Mouse (Mus musculus) olfactory bulb, adult 2 months (tissue): ENCODE data around the gene Iqsec1. TPM values are rescaled to one million over a fixed set of nuclear protein-coding genes. Genes with fewer than 3 reads are reported as not detected.

ENCODE experiments used
- H3K27ac ChIP-seq: fragments of 200-500 bp; 2 replicates; pipeline ENCODE4 v1.5.1; 2012; ENCODE audit warnings: low read depth, low read length; ENCODE audit not compliant: insufficient read depth
- H3K4me1 ChIP-seq: fragments of 200-500 bp; 2 replicates; pipeline ENCODE4 v1.6.1; 2012; ENCODE audit warnings: low read length; ENCODE audit not compliant: control insufficient read depth, insufficient read depth
- H3K4me3 ChIP-seq: fragments of 200-500 bp; 2 replicates; pipeline ENCODE4 v1.5.1; 2012; ENCODE audit warnings: mild to moderate bottlenecking, low read depth, low read length, moderate library complexity; ENCODE audit not compliant: insufficient read depth
- CTCF ChIP-seq: fragments of 200-500 bp; IDR thresholded peaks from 2 replicates; pipeline ENCODE4 v1.5.1; 2012; ENCODE audit warnings: low read depth, mild to moderate bottlenecking, low read length, moderate library complexity; ENCODE audit not compliant: insufficient read depth
- POLR2A ChIP-seq: fragments of 200-500 bp; IDR thresholded peaks from 2 replicates; pipeline ENCODE4 v1.6.1; 2012; ENCODE audit warnings: mild to moderate bottlenecking, low read depth, low read length, moderate library complexity; ENCODE audit not compliant: insufficient read depth
- WGBS: fragments of 180-500 bp; shearing (Covaris S2); methylation state at CpG from one replicate; pipeline ENCODE4 v1.1.7; 2018; 5-methylcytosine and 5-hydroxymethylcytosine counted together
- polyA plus RNA-seq: library from polyadenylated mRNA; stranded (reverse); fragments of >200 nt; gene quantifications from 2 replicates; pipeline ENCODE4 v1.2.4, GENCODE M21; 2012; ENCODE audit warnings: low replicate concordance; ENCODE audit not compliant: missing spikeins, insufficient read depth, insufficient read length

Gene Iqsec1
- polyA plus RNA-seq, 1 experiment = not detected

GRCm38 (mm10) chr6:90933656-90934055, 54.8 kb downstream of the Iqsec1 start:
- H3K4me3 ChIP-seq = no peak overlapping the region
- TF ChIP-seq POLR2A (no peak), CTCF (no peak)
- no peak overlapping the region for H3K27ac ChIP-seq
- no peaks in the 10 kb centered on the region for H3K4me1 ChIP-seq
- WGBS = 93% methylated on average over 3 of the region's 3 CpGs

DNA sequence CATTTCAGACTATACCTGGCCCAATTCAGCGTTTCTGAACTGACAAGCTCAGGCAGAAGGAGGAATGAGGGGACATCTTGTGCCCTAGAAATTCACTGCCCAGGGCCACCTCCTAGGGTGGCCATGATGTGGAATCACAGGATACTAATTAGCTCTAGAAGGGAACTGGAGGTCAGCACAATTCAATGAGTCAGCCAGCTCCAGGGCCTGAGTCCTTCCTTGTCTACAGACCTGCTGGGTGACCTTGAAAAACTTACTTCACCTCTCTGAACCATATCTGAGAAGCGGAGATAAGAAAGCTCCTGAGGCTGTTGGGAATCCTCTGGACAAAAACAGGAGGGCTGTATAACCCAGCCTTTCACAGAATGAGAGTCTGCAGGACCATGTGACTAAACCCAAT, 59.7 kb downstream of the Iqsec1 start:
- TF ChIP-seq CTCF (no peak), POLR2A (no peak)
- WGBS = 70% methylated on average over 2 of the region's 2 CpGs
- H3K27ac ChIP-seq = no peak overlapping the region
- no peaks in the 10 kb centered on the region; the same call in 1 of the 2 replicates for H3K4me1 ChIP-seq
- no peak overlapping the region for H3K4me3 ChIP-seq

DNA sequence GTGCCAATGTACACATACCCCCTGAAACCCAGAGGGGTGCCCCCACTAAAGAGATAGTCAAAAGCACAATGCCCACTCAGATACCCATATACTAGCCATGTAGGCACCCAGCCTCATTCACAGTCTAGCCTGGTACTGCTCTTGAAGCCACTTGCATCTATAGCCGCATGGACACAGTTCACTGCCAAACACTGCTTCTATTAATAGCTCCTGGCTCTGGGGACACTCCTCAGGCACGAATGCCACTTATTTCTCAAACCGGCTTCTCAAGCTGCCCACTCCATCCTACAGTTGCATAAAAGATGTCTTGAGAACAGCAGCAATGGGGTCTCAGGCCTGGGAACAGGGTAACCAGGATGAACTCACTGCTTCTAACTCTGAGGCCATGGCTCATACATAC, 63.0 kb downstream of the Iqsec1 start:
- Histone ChIP-seq H3K4me1 (no peaks in the 10 kb centered on the region; the same call in 1 of the 2 replicates), H3K4me3 (no peak overlapping the region), H3K27ac (no peak overlapping the region)
- 53% methylated on average over 3 of the region's 3 CpGs for WGBS
- no peak for TF ChIP-seq CTCF
- TF ChIP-seq POLR2A = no peak

GRCm38 (mm10) chr6:90924796-90925195, 63.7 kb downstream of the Iqsec1 start:
- TF ChIP-seq CTCF = no peak
- no peak for TF ChIP-seq POLR2A
- Histone ChIP-seq H3K27ac (no peak overlapping the region), H3K4me1 (peaks cover 3% of the 10 kb centered on the region), H3K4me3 (no peak overlapping the region)
- WGBS = 95% methylated on average over 3 of the region's 3 CpGs

DNA sequence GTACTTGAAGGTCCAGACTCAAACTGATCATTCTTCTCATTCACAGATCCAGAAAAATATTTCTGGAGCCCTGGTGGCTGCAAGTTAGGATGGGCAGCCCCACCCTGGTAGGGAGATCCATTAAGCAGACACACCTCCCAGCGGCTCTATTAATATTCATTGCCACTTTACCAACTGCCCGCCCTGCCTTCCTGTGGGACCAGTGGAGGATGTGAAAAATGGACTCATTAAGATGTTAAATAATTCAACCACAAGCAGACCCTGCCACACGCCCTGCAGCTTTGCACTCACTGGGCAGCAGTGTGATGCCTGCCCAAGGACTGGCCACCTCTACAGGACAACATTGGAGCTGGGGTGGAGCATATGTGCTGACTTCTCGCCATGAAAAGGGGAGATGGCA, 64.1 kb downstream of the Iqsec1 start:
- Histone ChIP-seq H3K27ac (no peak overlapping the region), H3K4me3 (no peak overlapping the region), H3K4me1 (peaks cover 3% of the 10 kb centered on the region)
- WGBS = 77% methylated on average over 4 of the region's 4 CpGs
- no peak for TF ChIP-seq CTCF
- TF ChIP-seq POLR2A = no peak

DNA sequence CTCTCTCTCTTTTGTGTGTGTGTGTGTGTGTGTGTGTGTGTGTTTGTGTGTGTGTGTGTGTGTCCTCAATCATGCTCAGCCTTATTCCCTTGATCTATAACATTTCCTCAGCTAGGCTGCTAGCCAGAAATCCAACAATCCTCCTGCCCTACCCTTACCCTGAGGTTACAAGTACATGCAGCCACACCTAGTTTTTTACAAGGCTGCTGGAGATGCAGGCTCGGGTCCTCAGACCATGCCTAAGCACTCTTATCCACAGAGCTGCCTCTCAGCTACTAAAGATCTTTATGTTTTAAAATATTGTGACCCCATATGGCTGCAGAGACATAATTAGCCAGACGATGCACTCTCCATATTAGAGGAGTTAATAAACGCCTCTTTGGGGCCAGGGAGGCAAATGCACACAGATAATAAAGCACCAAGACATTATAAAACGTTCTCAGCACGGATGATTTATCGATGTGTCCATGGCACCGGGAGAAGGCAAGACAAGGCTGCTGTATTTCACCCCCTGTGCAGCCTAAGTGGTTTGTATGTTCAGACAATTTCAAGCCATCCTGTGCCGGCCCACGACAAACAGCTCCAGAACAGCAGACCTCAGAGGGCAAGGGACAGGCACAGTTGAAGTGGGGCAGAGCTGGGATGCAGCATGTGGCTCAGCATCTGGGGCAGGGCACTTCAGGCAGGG, 67.1 kb downstream of the Iqsec1 start:
- 80% methylated on average over 9 of the region's 9 CpGs for WGBS
- H3K4me1 ChIP-seq = peaks cover 3% of the 10 kb centered on the region

GRCm38 (mm10) chr6:90920510-90921220, 67.8 kb downstream of the Iqsec1 start:
- Histone ChIP-seq H3K4me1 (peaks cover 3% of the 10 kb centered on the region), H3K4me3 (no peak overlapping the region), H3K27ac (no peak overlapping the region)
- 61% methylated on average over 5 of the region's 5 CpGs for WGBS
- TF ChIP-seq CTCF = no peak
- TF ChIP-seq POLR2A = no peak

More for the DNA sequence above, 67.1 kb downstream of the Iqsec1 start:
- Histone ChIP-seq H3K27ac (no peak overlapping the region), H3K4me3 (no peak overlapping the region)
- TF ChIP-seq CTCF (no peak), POLR2A (no peak)

DNA sequence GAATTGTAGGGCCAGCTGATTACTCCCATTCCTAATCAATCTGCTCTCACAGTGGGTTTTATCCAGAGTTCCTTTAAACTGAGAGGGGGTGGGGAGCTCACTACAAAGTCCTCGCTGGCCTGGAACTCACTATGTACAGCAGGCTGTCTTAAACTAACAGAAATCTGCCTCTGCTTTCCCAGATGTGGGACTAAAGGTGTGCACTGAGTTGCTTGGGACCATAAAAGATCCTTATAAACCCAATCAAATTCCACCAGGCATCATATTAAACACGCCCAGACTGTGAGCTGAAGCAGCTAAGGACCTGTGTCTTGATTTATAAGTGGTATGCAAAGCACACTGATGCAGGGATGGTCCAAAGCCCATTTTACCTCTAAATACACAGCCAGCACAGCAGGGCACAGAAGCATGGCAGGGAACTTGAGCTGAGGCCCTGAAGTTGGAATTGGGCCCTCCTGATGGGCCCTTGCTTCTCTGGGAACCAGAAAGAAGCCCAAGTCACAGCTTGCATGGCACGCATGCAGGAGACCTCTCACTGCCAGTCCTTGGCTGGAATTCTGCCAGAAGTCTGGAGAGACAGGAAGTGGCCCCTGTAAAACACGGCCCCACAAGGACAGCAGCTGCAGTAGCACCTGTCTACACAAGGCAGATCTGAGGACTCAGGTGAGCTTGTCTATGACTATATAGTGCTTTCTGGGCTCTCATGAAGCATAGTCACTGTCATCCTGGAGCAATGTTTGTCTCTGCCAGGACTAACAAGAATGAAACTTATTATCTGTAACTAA, 68.7 kb downstream of the Iqsec1 start:
- peaks cover 3% of the 10 kb centered on the region for H3K4me1 ChIP-seq
- WGBS = 72% methylated on average over 4 of the region's 4 CpGs
- no peak overlapping the region for H3K27ac ChIP-seq
- no peak for TF ChIP-seq CTCF
- no peak for TF ChIP-seq POLR2A
- H3K4me3 ChIP-seq = no peak overlapping the region

GRCm38 (mm10) chr6:90915585-90915984, 72.9 kb downstream of the Iqsec1 start:
- TF ChIP-seq POLR2A = no peak
- no peak for TF ChIP-seq CTCF
- 59% methylated on average over 2 of the region's 2 CpGs for WGBS
- no peak overlapping the region for H3K27ac ChIP-seq
- H3K4me3 ChIP-seq = no peak overlapping the region
- peaks cover 3% of the 10 kb centered on the region for H3K4me1 ChIP-seq
